Mouse (Mus musculus) hindbrain, embryonic 15.5 days (tissue): ENCODE measurements around the gene Acvr1. TPM values are rescaled to one million over a fixed set of nuclear protein-coding genes. Genes with fewer than 3 reads are reported as not detected.

Source experiments
- ATAC-seq: fragments of 200-750 bp; cut with Nextera tagmentation; 2 replicates; pipeline ENCODE4 v1.8.0; 2017; ENCODE audit warnings: low read depth, moderate number of reproducible peaks, moderate TSS enrichment; ENCODE audit not compliant: low FRiP score
- H3K27ac ChIP-seq: fragments of 300-500 bp; sonication (generic); replicated peaks from 2 replicates; pipeline ENCODE4 v1.5.1; 2015; ENCODE audit warnings: mild to moderate bottlenecking, inconsistent platforms
- H3K27me3 ChIP-seq: fragments of 300-500 bp; sonication (generic); 2 replicates; pipeline ENCODE4 v1.6.1; 2015; ENCODE audit warnings: control low read depth, inconsistent platforms
- H3K36me3 ChIP-seq: fragments of 300-500 bp; sonication (generic); 2 replicates; pipeline ENCODE4 v1.6.1; 2015; ENCODE audit warnings: control low read depth, inconsistent platforms
- H3K4me1 ChIP-seq: fragments of 300-500 bp; sonication (generic); replicated peaks from 2 replicates; pipeline ENCODE4 v1.6.1; 2015; ENCODE audit warnings: control low read depth, inconsistent platforms
- H3K4me2 ChIP-seq: fragments of 300-500 bp; sonication (generic); 2 replicates; pipeline ENCODE4 v1.6.1; 2015; ENCODE audit warnings: moderate library complexity, mild to moderate bottlenecking, inconsistent platforms
- H3K4me3 ChIP-seq: fragments of 300-500 bp; sonication (generic); 2 replicates; pipeline ENCODE4 v1.5.1; 2015; ENCODE audit warnings: mild to moderate bottlenecking, inconsistent platforms
- H3K9ac ChIP-seq: fragments of 300-500 bp; sonication (generic); 2 replicates; pipeline ENCODE4 v1.6.1; 2015; ENCODE audit warnings: inconsistent platforms
- H3K9me3 ChIP-seq: fragments of 300-500 bp; sonication (generic); 2 replicates; pipeline ENCODE4 v1.6.1; 2016; ENCODE audit warnings: control low read depth, inconsistent platforms
- WGBS: fragments of 180-500 bp; shearing (Covaris S2); methylation state at CpG from one replicate; pipeline ENCODE4 v1.1.7; 2015; 5-methylcytosine and 5-hydroxymethylcytosine counted together
- polyA plus RNA-seq: library from polyadenylated mRNA; unstranded; fragments of >200 nt; fragmentation: Nextera tagmentation; extraction: Ambion mirVana; gene quantifications from 2 replicates; pipeline ENCODE4 v1.2.1, GENCODE M21; 2015

Gene Acvr1
- polyA plus RNA-seq, 1 experiment from 2014 or later = 5.0 TPM

DNA sequence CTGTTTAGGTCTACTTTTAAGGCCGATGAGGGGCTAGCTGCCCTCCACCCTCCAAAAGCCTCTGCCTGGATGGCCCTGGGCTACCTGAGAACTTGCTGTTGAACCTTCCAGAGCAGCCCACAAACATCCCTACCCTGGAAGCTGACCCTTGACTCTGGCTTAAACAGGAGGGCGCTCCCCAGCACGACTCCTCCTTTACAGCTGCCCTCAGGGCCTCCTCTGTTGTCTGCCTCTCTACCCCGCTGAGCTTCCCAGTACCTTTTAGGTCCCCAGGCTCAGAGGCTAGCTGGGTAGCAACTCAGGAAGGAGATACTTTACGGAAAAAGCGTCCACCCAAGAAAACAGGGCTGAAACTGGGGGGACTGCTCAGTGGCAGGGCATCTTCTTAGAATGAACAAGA lies 15.1 kb downstream of the Acvr1 start:
- no peaks in the 10 kb centered on the region for H3K27me3 ChIP-seq
- 36% methylated on average over 6 of the region's 6 CpGs for WGBS
- H3K9ac ChIP-seq = no peak overlapping the region
- H3K4me3 ChIP-seq = no peak overlapping the region
- peaks cover 42% of the 10 kb centered on the region for H3K4me1 ChIP-seq
- no peaks in the 10 kb centered on the region for H3K9me3 ChIP-seq
- H3K36me3 ChIP-seq = no peaks in the 10 kb centered on the region
- no peak overlapping the region for H3K27ac ChIP-seq
- no peak overlapping the region for H3K4me2 ChIP-seq
- ATAC-seq = no peak

DNA sequence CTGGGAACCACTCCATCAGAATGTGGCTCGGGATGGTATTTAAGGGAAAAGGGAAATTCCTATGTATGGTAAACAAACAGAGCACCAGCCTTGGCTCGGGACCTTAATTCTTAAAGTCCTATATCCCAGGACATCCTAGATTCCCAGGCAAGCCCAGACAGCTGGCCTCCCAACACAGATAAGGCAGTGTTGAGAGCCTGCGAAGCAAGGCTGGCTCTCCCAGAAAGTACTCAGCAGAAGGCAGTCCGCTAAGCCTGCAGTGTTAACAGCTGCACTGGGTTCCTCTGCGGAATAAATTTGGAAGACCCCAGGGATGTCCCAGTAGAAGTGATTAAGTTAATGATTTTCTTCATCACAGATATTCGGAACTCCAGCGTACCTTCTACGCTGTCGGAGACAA lies 16.5 kb downstream of the Acvr1 start:
- H3K4me3 ChIP-seq = no peak overlapping the region
- no peaks in the 10 kb centered on the region for H3K9me3 ChIP-seq
- WGBS = 44% methylated on average over 9 of the region's 9 CpGs
- H3K4me1 ChIP-seq = peaks cover 38% of the 10 kb centered on the region
- H3K4me2 ChIP-seq = no peak overlapping the region
- H3K27ac ChIP-seq = no peak overlapping the region
- H3K27me3 ChIP-seq = no peaks in the 10 kb centered on the region
- no peak overlapping the region for H3K9ac ChIP-seq
- no peaks in the 10 kb centered on the region for H3K36me3 ChIP-seq
- peak; percentile 49; the same call in 1 of the 2 replicates for ATAC-seq

DNA sequence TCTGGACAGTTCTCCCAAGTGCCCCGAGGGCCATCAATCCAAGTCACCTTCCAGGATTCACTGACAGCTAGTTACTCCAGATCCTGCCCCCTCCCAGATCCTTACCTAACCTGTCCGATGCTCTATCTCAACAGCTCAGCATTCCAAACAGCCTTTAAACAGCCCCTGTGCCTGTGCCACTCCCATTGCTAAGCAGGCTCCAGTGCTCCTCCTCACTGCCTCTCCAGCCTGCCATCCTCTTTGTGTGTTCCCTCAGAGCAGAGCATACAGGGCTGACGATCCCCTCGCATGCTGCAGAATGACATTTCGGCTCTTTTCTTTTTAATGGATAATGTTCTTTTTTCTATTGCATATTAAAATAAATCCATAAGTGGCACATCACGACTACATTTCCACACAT lies 17.0 kb downstream of the Acvr1 start:
- no peaks in the 10 kb centered on the region for H3K36me3 ChIP-seq
- no peak overlapping the region for H3K4me3 ChIP-seq
- peaks cover 38% of the 10 kb centered on the region for H3K4me1 ChIP-seq
- H3K27me3 ChIP-seq = no peaks in the 10 kb centered on the region
- peak; percentile 19; the same call in 1 of the 2 replicates for ATAC-seq
- WGBS = 51% methylated on average over 6 of the region's 6 CpGs
- H3K27ac ChIP-seq = no peak overlapping the region
- H3K4me2 ChIP-seq = no peak overlapping the region
- H3K9me3 ChIP-seq = no peaks in the 10 kb centered on the region
- no peak overlapping the region for H3K9ac ChIP-seq

DNA sequence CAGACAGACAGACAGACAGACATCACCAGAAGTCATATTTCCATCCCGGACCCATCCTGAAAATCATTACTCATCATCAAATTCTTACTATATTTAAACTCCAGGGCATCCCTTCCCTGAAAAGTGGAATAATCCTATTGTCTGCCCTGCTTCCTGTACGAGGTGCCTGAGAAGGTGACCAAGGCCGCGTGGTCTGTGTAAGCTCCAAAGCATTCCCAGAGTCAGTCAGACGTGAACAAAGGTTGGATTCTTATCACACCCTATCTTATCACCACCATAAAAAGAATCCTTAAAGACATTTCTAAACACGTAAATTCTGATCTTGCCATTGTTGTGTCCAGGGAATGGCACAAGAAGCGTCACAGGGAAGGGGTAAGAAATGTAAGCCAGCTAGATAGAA lies 18.0 kb downstream of the Acvr1 start:
- Histone ChIP-seq H3K36me3 (no peaks in the 10 kb centered on the region), H3K27ac (no peak overlapping the region), H3K27me3 (no peaks in the 10 kb centered on the region), H3K4me2 (no peak overlapping the region), H3K4me1 (peaks cover 34% of the 10 kb centered on the region), H3K4me3 (no peak overlapping the region), H3K9ac (no peak overlapping the region), H3K9me3 (no peaks in the 10 kb centered on the region)
- ATAC-seq = no peak
- WGBS = 85% methylated on average over 7 of the region's 7 CpGs

DNA sequence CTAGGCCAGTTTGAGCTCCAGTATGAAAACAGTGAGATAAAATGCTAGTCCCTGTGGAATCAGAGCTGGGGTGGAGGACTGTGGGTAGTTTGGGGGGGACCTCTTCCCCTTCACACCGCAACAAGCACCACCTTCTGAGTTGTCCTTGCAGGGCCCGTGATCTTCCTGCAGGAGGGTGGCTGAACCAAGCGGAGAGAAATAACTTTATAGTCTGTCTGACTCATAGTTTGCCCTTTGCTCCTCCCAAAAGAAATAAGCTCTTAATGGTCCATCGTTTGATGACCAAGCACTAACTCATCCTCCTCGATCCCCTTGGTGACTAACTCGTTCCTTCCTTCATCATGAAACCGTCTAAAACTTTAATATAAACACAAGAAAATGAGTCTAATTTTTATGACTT lies 20.7 kb downstream of the Acvr1 start:
- Histone ChIP-seq H3K4me2 (no peak overlapping the region), H3K27me3 (no peaks in the 10 kb centered on the region), H3K9me3 (no peaks in the 10 kb centered on the region), H3K4me1 (peaks cover 16% of the 10 kb centered on the region), H3K27ac (no peak overlapping the region), H3K4me3 (no peak overlapping the region), H3K36me3 (no peaks in the 10 kb centered on the region), H3K9ac (no peak overlapping the region)
- WGBS = 95% methylated on average over 7 of the region's 7 CpGs
- ATAC-seq = no peak

DNA sequence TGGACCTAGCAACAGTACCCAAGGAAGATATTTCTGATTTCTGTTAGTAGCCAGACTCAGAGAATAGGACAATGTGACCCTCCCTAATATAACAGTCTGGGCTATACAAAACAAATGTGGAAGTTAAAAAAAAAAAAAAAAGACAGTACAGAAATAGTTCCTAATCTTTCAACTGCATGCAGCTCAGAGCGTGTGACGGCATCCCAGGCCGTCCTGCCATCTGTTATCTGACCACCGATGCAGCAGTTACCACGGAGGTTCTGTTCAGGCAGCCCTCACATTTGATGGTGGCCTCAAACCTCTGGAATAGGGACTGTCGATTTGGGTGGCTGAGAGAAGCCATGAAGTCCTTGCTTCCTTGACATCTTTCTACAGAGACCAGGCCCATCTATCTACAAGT lies 22.6 kb downstream of the Acvr1 start:
- no peaks in the 10 kb centered on the region for H3K27me3 ChIP-seq
- no peak overlapping the region for H3K27ac ChIP-seq
- no peak overlapping the region for H3K4me3 ChIP-seq
- H3K4me1 ChIP-seq = 0 out of 2 replicates have a peak, but pooled peaks cover 8% of the 10 kb centered on the region
- H3K9me3 ChIP-seq = no peaks in the 10 kb centered on the region
- H3K4me2 ChIP-seq = no peak overlapping the region
- H3K36me3 ChIP-seq = no peaks in the 10 kb centered on the region
- no peak overlapping the region for H3K9ac ChIP-seq
- ATAC-seq = no peak
- WGBS = 90% methylated on average over 6 of the region's 6 CpGs

DNA sequence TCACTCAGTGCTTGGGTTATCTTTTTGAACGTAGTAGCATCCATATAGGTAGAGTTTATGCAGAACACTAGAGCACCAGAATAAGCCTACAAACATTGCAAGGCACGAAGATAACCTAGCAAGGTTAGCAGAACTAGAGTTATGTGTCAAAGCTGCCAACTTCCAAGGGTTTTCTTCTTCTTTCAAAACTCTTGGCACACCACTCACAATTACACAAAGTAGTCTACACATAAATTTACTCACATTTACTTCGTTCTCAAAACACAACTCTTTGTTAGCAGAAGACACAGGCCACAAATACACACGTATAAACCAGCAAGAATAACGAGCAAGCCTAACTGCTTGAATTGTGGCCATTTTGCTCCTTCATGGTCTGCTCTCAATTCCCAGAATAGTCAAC lies 23.7 kb downstream of the Acvr1 start:
- no peak overlapping the region for H3K4me3 ChIP-seq
- H3K27me3 ChIP-seq = no peaks in the 10 kb centered on the region
- no peaks in the 10 kb centered on the region for H3K9me3 ChIP-seq
- no peak overlapping the region for H3K4me2 ChIP-seq
- WGBS = 85% methylated on average over 5 of the region's 5 CpGs
- no peaks in the 10 kb centered on the region for H3K36me3 ChIP-seq
- ATAC-seq = no peak
- H3K4me1 ChIP-seq = 0 out of 2 replicates have a peak, but pooled peaks cover 11% of the 10 kb centered on the region
- no peak overlapping the region for H3K27ac ChIP-seq
- no peak overlapping the region for H3K9ac ChIP-seq

DNA sequence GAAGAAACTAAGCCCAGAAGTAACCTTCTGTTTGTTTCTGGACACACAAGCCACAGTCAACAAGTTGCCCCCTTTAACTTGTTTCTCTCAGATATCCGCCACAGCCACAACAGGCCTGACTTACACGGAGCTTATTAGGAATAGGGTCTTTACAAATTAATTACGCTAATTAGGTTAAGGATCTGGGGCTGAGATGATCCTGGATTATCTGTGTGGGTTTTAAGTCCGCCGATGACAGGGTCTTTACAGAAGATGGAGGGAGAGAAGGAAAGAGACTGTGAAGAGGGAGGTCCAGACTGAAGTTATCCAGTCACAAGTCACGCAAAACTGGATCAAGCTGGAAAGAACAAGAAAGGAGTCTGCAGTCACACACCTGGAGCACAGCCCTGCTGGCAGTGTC lies 28.8 kb downstream of the Acvr1 start:
- no peak overlapping the region for H3K27ac ChIP-seq
- H3K4me1 ChIP-seq = peaks cover 34% of the 10 kb centered on the region
- no peak for ATAC-seq
- H3K27me3 ChIP-seq = no peaks in the 10 kb centered on the region
- WGBS = 85% methylated on average over 6 of the region's 6 CpGs
- no peak overlapping the region for H3K4me3 ChIP-seq
- no peaks in the 10 kb centered on the region for H3K9me3 ChIP-seq
- no peak overlapping the region for H3K9ac ChIP-seq
- H3K4me2 ChIP-seq = no peak overlapping the region
- H3K36me3 ChIP-seq = 0 out of 2 replicates have a peak, but pooled peaks cover 4% of the 10 kb centered on the region

DNA sequence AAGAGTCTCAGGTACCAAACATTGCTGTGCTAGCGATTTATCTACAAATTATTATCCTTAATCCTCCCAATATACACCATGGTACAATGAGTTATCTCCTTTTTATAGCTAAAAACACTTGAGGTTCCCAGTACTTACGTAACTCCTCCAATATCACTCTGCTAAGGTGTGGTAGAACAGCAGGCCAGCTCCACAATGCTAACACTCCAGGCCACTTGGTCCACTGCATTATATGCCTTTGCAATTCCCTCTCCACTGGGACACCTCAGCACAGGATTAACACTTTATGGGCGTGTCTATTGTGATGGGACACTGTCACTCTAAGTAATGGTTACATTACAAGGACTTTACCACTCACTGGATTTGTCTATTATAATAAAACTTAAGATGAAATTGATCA lies 30.2 kb downstream of the Acvr1 start:
- Histone ChIP-seq H3K9me3 (no peaks in the 10 kb centered on the region), H3K27me3 (no peaks in the 10 kb centered on the region), H3K27ac (no peak overlapping the region), H3K4me2 (no peak overlapping the region), H3K36me3 (0 out of 2 replicates have a peak, but pooled peaks cover 4% of the 10 kb centered on the region), H3K9ac (no peak overlapping the region), H3K4me3 (no peak overlapping the region), H3K4me1 (peaks cover 46% of the 10 kb centered on the region)
- ATAC-seq = no peak
- 94% methylated on average over 3 of the region's 3 CpGs for WGBS

DNA sequence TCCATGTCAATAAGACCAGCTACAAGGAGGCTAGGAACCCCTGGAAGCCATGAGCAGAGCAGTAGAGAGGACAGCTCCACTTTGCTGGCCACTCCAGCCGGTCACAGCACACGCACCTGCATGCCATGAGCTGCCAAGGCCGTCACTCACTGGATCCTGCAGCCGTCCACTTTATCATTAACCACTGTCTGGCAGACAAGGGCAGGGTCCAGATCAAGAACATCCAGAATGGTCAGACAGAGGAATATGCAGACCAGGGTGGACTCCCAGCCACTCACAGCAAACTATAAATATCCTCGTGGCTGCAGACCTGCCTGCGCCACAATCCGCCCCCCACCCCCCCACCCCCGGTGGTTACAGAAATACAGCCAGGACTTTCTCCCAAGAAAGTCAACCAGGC lies 31.7 kb downstream of the Acvr1 start:
- Histone ChIP-seq H3K9ac (no peak overlapping the region), H3K9me3 (no peaks in the 10 kb centered on the region), H3K4me2 (no peak overlapping the region), H3K4me1 (peaks cover 52% of the 10 kb centered on the region), H3K36me3 (0 out of 2 replicates have a peak, but pooled peaks cover 4% of the 10 kb centered on the region), H3K4me3 (no peak overlapping the region), H3K27me3 (no peaks in the 10 kb centered on the region), H3K27ac (no peak overlapping the region)
- WGBS = 89% methylated on average over 8 of the region's 8 CpGs
- ATAC-seq = no peak

DNA sequence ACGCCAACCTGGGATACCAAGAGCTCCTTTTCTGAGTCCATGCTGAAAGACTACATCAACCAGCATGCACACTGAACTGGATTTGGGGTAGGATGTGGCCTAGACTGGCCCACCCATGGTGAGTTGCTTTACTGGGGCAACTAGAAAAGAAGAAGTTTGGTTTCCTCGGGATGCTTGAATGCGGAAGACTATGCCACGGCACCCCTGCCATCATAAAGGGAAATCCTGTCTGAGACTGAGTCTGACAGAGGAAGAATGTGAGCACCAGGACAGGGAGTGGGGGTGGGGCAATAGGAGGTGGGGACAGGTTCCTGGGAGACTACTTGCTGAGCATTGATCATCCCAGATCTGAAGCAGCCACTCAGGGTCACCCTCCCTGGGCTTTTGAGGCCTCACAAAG lies 32.6 kb downstream of the Acvr1 start:
- WGBS = 63% methylated on average over 4 of the region's 4 CpGs
- Histone ChIP-seq H3K9ac (no peak overlapping the region), H3K4me3 (no peak overlapping the region), H3K36me3 (0 out of 2 replicates have a peak, but pooled peaks cover 4% of the 10 kb centered on the region), H3K9me3 (no peaks in the 10 kb centered on the region), H3K4me2 (no peak overlapping the region), H3K27me3 (no peaks in the 10 kb centered on the region), H3K27ac (peak overlapping the region; percentile 66; the same call in 1 of the 2 replicates), H3K4me1 (peaks cover 58% of the 10 kb centered on the region)
- no peak for ATAC-seq

DNA sequence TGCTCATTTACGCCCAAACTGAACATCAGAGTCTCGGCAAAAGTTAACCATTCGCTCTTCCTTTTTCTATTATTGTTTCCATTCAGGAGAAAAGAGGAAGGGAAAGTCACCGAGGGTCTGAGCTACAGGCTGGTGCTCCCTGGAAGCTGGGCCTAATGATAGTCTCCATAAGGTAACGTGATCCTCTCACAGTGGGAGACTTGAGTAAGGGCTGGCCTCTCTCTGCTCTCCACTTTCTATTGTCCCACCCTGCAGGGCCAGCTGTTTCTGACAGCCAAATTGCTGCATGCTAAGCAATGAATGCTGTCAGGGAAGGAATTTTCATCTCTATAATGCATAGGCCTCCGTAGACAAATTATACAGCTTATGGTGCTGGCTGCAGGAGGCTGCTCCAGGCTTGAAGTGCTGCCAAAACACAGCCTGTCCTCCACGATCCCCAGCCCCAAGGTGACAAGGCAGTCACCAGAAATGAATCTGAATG lies 33.4 kb downstream of the Acvr1 start:
- H3K27ac ChIP-seq = peak overlapping the region; percentile 66
- no peaks in the 10 kb centered on the region for H3K27me3 ChIP-seq
- peak; percentile 13; the same call in 1 of the 2 replicates for ATAC-seq
- no peak overlapping the region for H3K9ac ChIP-seq
- peaks cover 59% of the 10 kb centered on the region for H3K4me1 ChIP-seq
- H3K4me3 ChIP-seq = no peak overlapping the region
- WGBS = 12% methylated on average over 7 of the region's 7 CpGs
- no peaks in the 10 kb centered on the region for H3K9me3 ChIP-seq
- H3K36me3 ChIP-seq = 0 out of 2 replicates have a peak, but pooled peaks cover 4% of the 10 kb centered on the region
- H3K4me2 ChIP-seq = no peak overlapping the region; the same call in 1 of the 2 replicates

DNA sequence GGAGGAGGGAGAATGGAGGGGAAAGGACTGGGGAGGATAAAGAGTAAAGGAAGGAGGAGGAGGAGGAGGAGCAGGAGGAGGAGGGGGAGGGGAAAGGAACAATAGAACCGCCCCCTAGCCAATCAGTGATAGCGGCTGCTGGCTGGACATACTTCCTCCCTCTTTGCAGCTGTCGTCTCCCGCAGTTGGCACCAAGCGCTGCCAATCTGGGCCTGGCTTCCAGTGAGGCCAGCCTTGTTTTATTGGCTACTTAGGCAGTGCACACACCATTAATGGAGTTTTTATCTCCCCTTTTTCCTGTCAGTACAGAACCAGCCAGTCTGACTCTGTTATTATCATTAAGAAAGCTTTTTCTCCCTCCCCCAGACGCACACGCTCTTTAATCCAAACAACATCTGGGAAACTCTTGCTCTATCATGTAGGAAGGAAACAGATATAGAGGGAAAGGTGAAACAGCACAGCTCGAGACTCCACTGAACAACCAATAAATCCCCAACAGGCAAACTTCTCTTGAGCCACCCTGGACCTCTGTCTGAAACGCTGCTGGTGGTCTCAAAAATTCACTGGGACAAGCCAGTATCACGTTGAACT lies 34.6 kb downstream of the Acvr1 start:
- Histone ChIP-seq H3K27me3 (no peaks in the 10 kb centered on the region), H3K27ac (peak overlapping the region; percentile 62), H3K4me1 (peaks cover 59% of the 10 kb centered on the region), H3K4me2 (peak overlapping the region; percentile 46), H3K4me3 (peak overlapping the region; percentile 17), H3K9me3 (no peaks in the 10 kb centered on the region), H3K9ac (no peak overlapping the region), H3K36me3 (0 out of 2 replicates have a peak, but pooled peaks cover 4% of the 10 kb centered on the region)
- 15% methylated on average over 10 of the region's 10 CpGs for WGBS
- ATAC-seq = peak; percentile 88
